In genomic region chr6:112812884-112813283, GRCm38 (mm10) we compare ENCODE assay signal across 15 mouse cellular contexts.
"Had no signal": no experiment of that assay in that cellular context is flagged by ENCODE, and none has a peak within 500 bp of the region (broad histone marks: within the 10 kb centered on the region; RNA-seq: fewer than 3 reads in every experiment).

No protein-coding gene starts in this region.

- H3K4me3 ChIP-seq: limb, embryonic 15.5 days; liver, embryonic 12.5 days; myocyte; neural tube, embryonic 12.5 days had no signal

- H3K9me3 ChIP-seq: limb, embryonic 15.5 days; liver, embryonic 12.5 days; neural tube, embryonic 12.5 days had no signal

- DNase-seq: kidney, adult 11 months; kidney, adult 9 months; kidney, postnatal 36 days; layer of hippocampus, postnatal 36 days; lung, embryonic 14.5 days; lung, postnatal 10 days; lung, postnatal 4 days; retina, postnatal 1 day; right cerebral cortex, postnatal 14 days; thymus, postnatal 4 days had no signal

- H3K4me1 ChIP-seq: limb, embryonic 15.5 days; liver, embryonic 12.5 days had no signal

- H3K27me3 ChIP-seq: limb, embryonic 15.5 days; liver, embryonic 12.5 days; neural tube, embryonic 12.5 days had no signal

- H3K36me3 ChIP-seq: limb, embryonic 15.5 days; liver, embryonic 12.5 days had no signal

- H3K27ac ChIP-seq: kidney, postnatal 0 days; limb, embryonic 15.5 days; liver, embryonic 12.5 days; neural tube, embryonic 12.5 days had no signal

- H3K4me2 ChIP-seq: limb, embryonic 15.5 days; liver, embryonic 12.5 days; lung, embryonic 14.5 days; neural tube, embryonic 12.5 days had no signal

- H3K9ac ChIP-seq: limb, embryonic 15.5 days; liver, embryonic 12.5 days; lung, embryonic 14.5 days; neural tube, embryonic 12.5 days had no signal

- ATAC-seq: liver, embryonic 12.5 days had no signal
